Mouse (Mus musculus): Measurements from ENCODE around the gene Camkk2. TPM values are rescaled to one million over a fixed set of nuclear protein-coding genes. Genes with fewer than 3 reads are reported as not detected.

Gene Camkk2
- polyA plus RNA-seq, 1 experiment from 2014 or later, result 38.9 TPM

GRCm38 (mm10) chr5:122801684-122802083, 22.5 kb upstream of the Camkk2 start:
- H3K27ac ChIP-seq (replicated peaks), result no peak overlapping the region
- no peak overlapping the region for H3K4me3 ChIP-seq (replicated peaks)
- H3K9me3 ChIP-seq (replicated peaks), result no peaks in the 10 kb centered on the region
- no peak overlapping the region for H3K4me2 ChIP-seq (replicated peaks)
- no peaks in the 10 kb centered on the region for H3K27me3 ChIP-seq
- H3K9ac ChIP-seq, result no peak overlapping the region
- peaks cover 91% of the 10 kb centered on the region for H3K36me3 ChIP-seq
- peaks cover 44% of the 10 kb centered on the region for H3K4me1 ChIP-seq
- no peak for ATAC-seq (ENCODE audit: insufficient number of reproducible peaks, low FRiP score, low TSS enrichment, low read depth)
- 94% methylated on average over 8 of the region's 8 CpGs for WGBS

- Histone ChIP-seq H3K27me3 (no peaks in the 10 kb centered on the region), H3K4me3 (replicated peaks) (no peak overlapping the region), H3K4me2 (replicated peaks) (no peak overlapping the region), H3K9me3 (replicated peaks) (no peaks in the 10 kb centered on the region), H3K4me1 (peaks cover 44% of the 10 kb centered on the region), H3K27ac (replicated peaks) (peak overlapping the region; percentile 40; the same call in 1 of the 2 replicates), H3K9ac (no peak overlapping the region), H3K36me3 (peaks cover 88% of the 10 kb centered on the region)
- ATAC-seq (ENCODE audit: insufficient number of reproducible peaks, low FRiP score, low TSS enrichment, low read depth), result no peak
- 70% methylated on average over 13 of the region's 13 CpGs for WGBS
These were observed 21.3 kb upstream of the Camkk2 start for GRCm38 (mm10) chr5:122800345-122801010.

GRCm38 (mm10) chr5:122799379-122800344, 20.5 kb upstream of the Camkk2 start:
- peaks cover 86% of the 10 kb centered on the region for H3K36me3 ChIP-seq
- no peak overlapping the region for H3K4me3 ChIP-seq (replicated peaks)
- H3K9me3 ChIP-seq (replicated peaks), result no peaks in the 10 kb centered on the region
- 67% methylated on average over 17 of the region's 17 CpGs for WGBS
- no peaks in the 10 kb centered on the region for H3K27me3 ChIP-seq
- H3K9ac ChIP-seq, result no peak overlapping the region
- peak; percentile 29; the same call in 1 of the 2 replicates for ATAC-seq (ENCODE audit: insufficient number of reproducible peaks, low FRiP score, low TSS enrichment, low read depth)
- H3K27ac ChIP-seq (replicated peaks), result peak overlapping the region; percentile 40; the same call in 1 of the 2 replicates
- H3K4me2 ChIP-seq (replicated peaks), result no peak overlapping the region
- H3K4me1 ChIP-seq, result peaks cover 44% of the 10 kb centered on the region

GRCm38 (mm10) chr5:122798557-122799378, 19.6 kb upstream of the Camkk2 start:
- 64% methylated on average over 17 of the region's 17 CpGs for WGBS
- Histone ChIP-seq H3K9me3 (replicated peaks) (no peaks in the 10 kb centered on the region), H3K36me3 (peaks cover 85% of the 10 kb centered on the region), H3K27me3 (no peaks in the 10 kb centered on the region), H3K4me2 (replicated peaks) (no peak overlapping the region), H3K27ac (replicated peaks) (no peak overlapping the region), H3K4me3 (replicated peaks) (no peak overlapping the region), H3K4me1 (peaks cover 40% of the 10 kb centered on the region), H3K9ac (no peak overlapping the region)
- no peak for ATAC-seq (ENCODE audit: insufficient number of reproducible peaks, low FRiP score, low TSS enrichment, low read depth)

- WGBS, result 83% methylated on average over 3 of the region's 3 CpGs
- H3K4me1 ChIP-seq, result peaks cover 34% of the 10 kb centered on the region
- no peak overlapping the region for H3K4me2 ChIP-seq (replicated peaks)
- no peak overlapping the region for H3K4me3 ChIP-seq (replicated peaks)
- no peak for ATAC-seq (ENCODE audit: insufficient number of reproducible peaks, low FRiP score, low TSS enrichment, low read depth)
- H3K36me3 ChIP-seq, result peaks cover 89% of the 10 kb centered on the region
- no peak overlapping the region for H3K9ac ChIP-seq
- H3K9me3 ChIP-seq (replicated peaks), result no peaks in the 10 kb centered on the region
- H3K27me3 ChIP-seq, result no peaks in the 10 kb centered on the region
- H3K27ac ChIP-seq (replicated peaks), result no peak overlapping the region
These were observed 18.7 kb upstream of the Camkk2 start for GRCm38 (mm10) chr5:122797866-122798265.

GRCm38 (mm10) chr5:122788696-122789095, 9.5 kb upstream of the Camkk2 start:
- no peak overlapping the region for H3K4me3 ChIP-seq (replicated peaks)
- WGBS, result 87% methylated on average over 2 of the region's 2 CpGs
- H3K36me3 ChIP-seq, result peaks cover 56% of the 10 kb centered on the region

GRCm38 (mm10) chr5:122786035-122786819, 7.0 kb upstream of the Camkk2 start:
- Histone ChIP-seq H3K9ac (no peak overlapping the region), H3K4me1 (peaks cover 29% of the 10 kb centered on the region; the same call in 1 of the 2 replicates), H3K36me3 (peaks cover 37% of the 10 kb centered on the region), H3K27me3 (no peaks in the 10 kb centered on the region), H3K9me3 (replicated peaks) (no peaks in the 10 kb centered on the region), H3K4me2 (replicated peaks) (no peak overlapping the region), H3K4me3 (replicated peaks) (no peak overlapping the region), H3K27ac (replicated peaks) (peak overlapping the region; percentile 73)
- peak; percentile 54; the same call in 1 of the 2 replicates for ATAC-seq (ENCODE audit: insufficient number of reproducible peaks, low FRiP score, low TSS enrichment, low read depth)
- WGBS, result 45% methylated on average over 12 of the region's 12 CpGs

More at GRCm38 (mm10) chr5:122788696-122789095, 9.5 kb upstream of the Camkk2 start:
- ATAC-seq (ENCODE audit: insufficient number of reproducible peaks, low FRiP score, low TSS enrichment, low read depth), result no peak
- Histone ChIP-seq H3K9ac (no peak overlapping the region), H3K27ac (replicated peaks) (no peak overlapping the region), H3K4me1 (peaks cover 22% of the 10 kb centered on the region; the same call in 1 of the 2 replicates), H3K9me3 (replicated peaks) (no peaks in the 10 kb centered on the region), H3K27me3 (no peaks in the 10 kb centered on the region), H3K4me2 (replicated peaks) (no peak overlapping the region)

- 47% methylated on average over 14 of the region's 14 CpGs for WGBS
- Histone ChIP-seq H3K4me1 (peaks cover 38% of the 10 kb centered on the region; the same call in 1 of the 2 replicates), H3K9me3 (replicated peaks) (no peaks in the 10 kb centered on the region), H3K4me2 (replicated peaks) (no peak overlapping the region), H3K36me3 (peaks cover 20% of the 10 kb centered on the region), H3K9ac (no peak overlapping the region), H3K27me3 (no peaks in the 10 kb centered on the region), H3K4me3 (replicated peaks) (no peak overlapping the region), H3K27ac (replicated peaks) (no peak overlapping the region)
- ATAC-seq (ENCODE audit: insufficient number of reproducible peaks, low FRiP score, low TSS enrichment, low read depth), result no peak
These were observed 4.7 kb upstream of the Camkk2 start for GRCm38 (mm10) chr5:122783726-122784406.

- 72% methylated on average over 1 of the region's 1 CpGs for WGBS
These were observed 2.9 kb upstream of the Camkk2 start for GRCm38 (mm10) chr5:122782066-122782465.

More at GRCm38 (mm10) chr5:122782066-122782465, 2.9 kb upstream of the Camkk2 start:
- Histone ChIP-seq H3K36me3 (peaks cover 3% of the 10 kb centered on the region), H3K9ac (no peak overlapping the region), H3K27ac (replicated peaks) (no peak overlapping the region), H3K27me3 (no peaks in the 10 kb centered on the region), H3K4me3 (replicated peaks) (no peak overlapping the region), H3K4me1 (peaks cover 46% of the 10 kb centered on the region), H3K4me2 (replicated peaks) (no peak overlapping the region), H3K9me3 (replicated peaks) (no peaks in the 10 kb centered on the region)
- ATAC-seq (ENCODE audit: insufficient number of reproducible peaks, low FRiP score, low TSS enrichment, low read depth), result no peak

Data from embryonic facial prominence, embryonic 15.5 days (tissue).